Mouse (Mus musculus) MEL (cell line): ENCODE measurements at regions not wholly inside any gene's neighbourhood (a gene's known extent, or its start where the extent isn't known, plus 50 kb on each side); places are given as distances from the start of the nearest gene placed in this dataset.

Source experiments
- DNase-seq: peaks from one replicate; pipeline ENCODE4 v3.0.0; 2011; ENCODE audit warnings: low read depth, low spot score
- H3K27ac ChIP-seq: 2 replicates; pipeline ENCODE4 v1.5.1; 2012; ENCODE audit warnings: low read depth, mild to moderate bottlenecking, control low read depth, low read length, moderate library complexity; ENCODE audit not compliant: control insufficient read depth
- H3K27me3 ChIP-seq, 2 experiments: fragments of 150-350 bp in 1 of 2; sonication (generic) in 1 of 2; 2 replicates each; pipeline ENCODE4 v1.6.1; 2012; ENCODE audit warnings: low read length in 2 of 2, mild to moderate bottlenecking in 2 of 2, improper control_type of control experiment in 1 of 2, moderate library complexity in 1 of 2; ENCODE audit not compliant: insufficient read depth in 2 of 2, control insufficient read depth in 1 of 2
- H3K36me3 ChIP-seq, 2 experiments: 2 replicates each; pipeline ENCODE4 v1.6.1; 2012 to 2014; ENCODE audit warnings: low read length in 2 of 2, improper control_type of control experiment in 1 of 2, inconsistent platforms in 1 of 2, mild to moderate bottlenecking in 1 of 2; ENCODE audit not compliant: insufficient read depth in 2 of 2, control insufficient read depth in 1 of 2
- H3K4me1 ChIP-seq, 2 experiments: fragments of 150-350 bp in 1 of 2; sonication (generic) in 1 of 2; 2 replicates each; pipeline ENCODE4 v1.6.1; 2012; ENCODE audit warnings: low read length in 2 of 2, improper control_type of control experiment in 1 of 2, mild to moderate bottlenecking in 1 of 2; ENCODE audit not compliant: insufficient read depth in 2 of 2, control insufficient read depth in 1 of 2
- H3K4me3 ChIP-seq, 2 experiments: fragments of 150-350 bp in 1 of 2; sonication (generic) in 1 of 2; 2 replicates each; pipeline ENCODE4 v1.5.1; 2012; ENCODE audit warnings: low read depth in 2 of 2, low read length in 2 of 2, mild to moderate bottlenecking in 2 of 2, moderate library complexity in 2 of 2, control low read depth in 1 of 2, improper control_type of control experiment in 1 of 2; ENCODE audit not compliant: control insufficient read depth in 1 of 2, insufficient read depth in 1 of 2
- H3K79me2 ChIP-seq: 2 replicates; pipeline ENCODE4 v1.6.1; 2012; ENCODE audit warnings: mild to moderate bottlenecking, low read length, moderate library complexity; ENCODE audit not compliant: control insufficient read depth, poor library complexity, insufficient read depth
- H3K9ac ChIP-seq: 2 replicates; pipeline ENCODE4 v1.6.1; 2012; ENCODE audit warnings: low read depth, mild to moderate bottlenecking, control low read depth, low read length, moderate library complexity; ENCODE audit not compliant: control insufficient read depth, poor library complexity, severe bottlenecking
- H3K9me3 ChIP-seq: fragments of 150-350 bp; sonication (generic); replicated peaks from 2 replicates; pipeline ENCODE4 v1.6.1; 2012; ENCODE audit warnings: mild to moderate bottlenecking, low read length, improper control_type of control experiment, moderate library complexity; ENCODE audit not compliant: insufficient read depth
- CHD2 ChIP-seq: IDR thresholded peaks from 2 replicates; pipeline ENCODE4 v1.6.1; 2011; ENCODE audit warnings: low read length, improper control_type of control experiment
- CTCF ChIP-seq, 3 experiments: IDR thresholded peaks in 2 of 3; conservative IDR thresholded peaks in 1 of 3; 2 replicates each; pipeline ENCODE4 v1.5.1; 2011 to 2012; ENCODE audit warnings: low read length in 3 of 3, low read depth in 2 of 3, mild to moderate bottlenecking in 2 of 3, improper control_type of control experiment in 1 of 3, inconsistent platforms in 1 of 3, mixed read lengths in 1 of 3, moderate library complexity in 1 of 3; ENCODE audit not compliant: control insufficient read depth in 1 of 3, insufficient read depth in 1 of 3, poor library complexity in 1 of 3, severe bottlenecking in 1 of 3
- E2F4 ChIP-seq: IDR thresholded peaks from 2 replicates; pipeline ENCODE4 v1.6.1; 2011; ENCODE audit warnings: low read depth, low read length, improper control_type of control experiment, borderline replicate concordance
- GABPA ChIP-seq: IDR thresholded peaks from 2 replicates; pipeline ENCODE4 v1.6.1; 2012; ENCODE audit warnings: low read depth, mild to moderate bottlenecking, inconsistent platforms, low read length, improper control_type of control experiment, moderate library complexity
- GATA1 ChIP-seq: IDR thresholded peaks from 2 replicates; pipeline ENCODE4 v1.6.1; 2011; ENCODE audit warnings: low read depth, low read length, improper control_type of control experiment
- HCFC1 ChIP-seq: IDR thresholded peaks from 2 replicates; pipeline ENCODE4 v1.6.1; 2012; ENCODE audit warnings: low read depth, mild to moderate bottlenecking, inconsistent platforms, low read length, improper control_type of control experiment, moderate library complexity
- JUND ChIP-seq: IDR thresholded peaks from 2 replicates; pipeline ENCODE4 v1.6.1; 2011; ENCODE audit warnings: low read depth, mild to moderate bottlenecking, improper control_type of control experiment, low read length
- KAT2A ChIP-seq: conservative IDR thresholded peaks from 2 replicates; pipeline ENCODE4 v1.6.1; 2012; ENCODE audit warnings: low read depth, low read length, improper control_type of control experiment, inconsistent platforms
- MAFK ChIP-seq: IDR thresholded peaks from 2 replicates; pipeline ENCODE4 v1.6.1; 2011; ENCODE audit warnings: low read depth, mild to moderate bottlenecking, low read length, improper control_type of control experiment, borderline replicate concordance
- MAX ChIP-seq: IDR thresholded peaks from 2 replicates; pipeline ENCODE4 v1.6.1; 2011; ENCODE audit warnings: low read length, improper control_type of control experiment
- MAZ ChIP-seq: IDR thresholded peaks from 2 replicates; pipeline ENCODE4 v1.6.1; 2012; ENCODE audit warnings: low read depth, mild to moderate bottlenecking, inconsistent platforms, low read length, improper control_type of control experiment
- MEF2A ChIP-seq: IDR thresholded peaks from 2 replicates; pipeline ENCODE4 v1.6.1; 2014; ENCODE audit warnings: low read depth, mild to moderate bottlenecking, inconsistent platforms, low read length, improper control_type of control experiment; ENCODE audit not compliant: poor library complexity, insufficient replicate concordance, severe bottlenecking; ENCODE audit errors: extremely low read depth
- MXI1 ChIP-seq: IDR thresholded peaks from 2 replicates; pipeline ENCODE4 v1.6.1; 2011; ENCODE audit warnings: mild to moderate bottlenecking, low read depth, low read length, improper control_type of control experiment
- MYB ChIP-seq: IDR thresholded peaks from 2 replicates; pipeline ENCODE4 v1.6.1; 2011; ENCODE audit warnings: mild to moderate bottlenecking, low read depth, low read length, improper control_type of control experiment
- NELFE ChIP-seq: IDR thresholded peaks from 2 replicates; pipeline ENCODE4 v1.6.1; 2011; ENCODE audit warnings: low read depth, low read length, improper control_type of control experiment
- NRF1 ChIP-seq: IDR thresholded peaks from 2 replicates; pipeline ENCODE4 v1.6.1; 2014; ENCODE audit warnings: low read depth, mild to moderate bottlenecking, inconsistent platforms, low read length, improper control_type of control experiment, moderate library complexity; ENCODE audit not compliant: poor library complexity, insufficient read depth, severe bottlenecking
- POLR2A ChIP-seq, 2 experiments: IDR thresholded peaks; 2 replicates each; pipeline ENCODE4 v1.6.1; 2011 to 2012; ENCODE audit warnings: low read length in 2 of 2, mild to moderate bottlenecking in 2 of 2, control low read depth in 1 of 2, improper control_type of control experiment in 1 of 2, low read depth in 1 of 2, moderate library complexity in 1 of 2; ENCODE audit not compliant: control insufficient read depth in 1 of 2, insufficient read depth in 1 of 2, poor library complexity in 1 of 2
- POLR2AphosphoS2 ChIP-seq: IDR thresholded peaks from 2 replicates; pipeline ENCODE4 v1.6.1; 2011; ENCODE audit warnings: low read length, improper control_type of control experiment
- POLR2AphosphoS5 ChIP-seq: IDR thresholded peaks from 2 replicates; pipeline ENCODE4 v1.6.1; 2012; ENCODE audit warnings: low read depth, borderline replicate concordance, mild to moderate bottlenecking, inconsistent platforms, low read length, moderate library complexity, mixed read lengths
- RAD21 ChIP-seq: IDR thresholded peaks from 2 replicates; pipeline ENCODE4 v1.6.1; 2011; ENCODE audit warnings: mild to moderate bottlenecking, low read depth, low read length, improper control_type of control experiment
- RCOR1 ChIP-seq: IDR thresholded peaks from 2 replicates; pipeline ENCODE4 v1.6.1; 2012; ENCODE audit warnings: low read depth, mild to moderate bottlenecking, inconsistent platforms, low read length, improper control_type of control experiment
- SMC3 ChIP-seq: IDR thresholded peaks from 2 replicates; pipeline ENCODE4 v1.6.1; 2011; ENCODE audit warnings: low read depth, low read length, improper control_type of control experiment
- TAL1 ChIP-seq: IDR thresholded peaks from 2 replicates; pipeline ENCODE4 v1.6.1; 2012; ENCODE audit warnings: mild to moderate bottlenecking, inconsistent platforms, low read length, moderate library complexity, mixed read lengths
- TCF12 ChIP-seq: IDR thresholded peaks from 2 replicates; pipeline ENCODE4 v1.6.1; 2014; ENCODE audit warnings: low read depth, mild to moderate bottlenecking, inconsistent platforms, low read length, improper control_type of control experiment, moderate library complexity
- UBTF ChIP-seq: IDR thresholded peaks from 2 replicates; pipeline ENCODE4 v1.6.1; 2012; ENCODE audit warnings: low read depth, mild to moderate bottlenecking, inconsistent platforms, low read length, improper control_type of control experiment, moderate library complexity, borderline replicate concordance; ENCODE audit not compliant: insufficient read depth
- USF1 ChIP-seq: IDR thresholded peaks from 2 replicates; pipeline ENCODE4 v1.6.1; 2014; ENCODE audit warnings: low read depth, mild to moderate bottlenecking, inconsistent platforms, low read length, improper control_type of control experiment, moderate library complexity
- ZC3H11A ChIP-seq: IDR thresholded peaks from 2 replicates; pipeline ENCODE4 v1.6.1; 2012; ENCODE audit warnings: low read depth, mild to moderate bottlenecking, inconsistent platforms, low read length, improper control_type of control experiment

DNA sequence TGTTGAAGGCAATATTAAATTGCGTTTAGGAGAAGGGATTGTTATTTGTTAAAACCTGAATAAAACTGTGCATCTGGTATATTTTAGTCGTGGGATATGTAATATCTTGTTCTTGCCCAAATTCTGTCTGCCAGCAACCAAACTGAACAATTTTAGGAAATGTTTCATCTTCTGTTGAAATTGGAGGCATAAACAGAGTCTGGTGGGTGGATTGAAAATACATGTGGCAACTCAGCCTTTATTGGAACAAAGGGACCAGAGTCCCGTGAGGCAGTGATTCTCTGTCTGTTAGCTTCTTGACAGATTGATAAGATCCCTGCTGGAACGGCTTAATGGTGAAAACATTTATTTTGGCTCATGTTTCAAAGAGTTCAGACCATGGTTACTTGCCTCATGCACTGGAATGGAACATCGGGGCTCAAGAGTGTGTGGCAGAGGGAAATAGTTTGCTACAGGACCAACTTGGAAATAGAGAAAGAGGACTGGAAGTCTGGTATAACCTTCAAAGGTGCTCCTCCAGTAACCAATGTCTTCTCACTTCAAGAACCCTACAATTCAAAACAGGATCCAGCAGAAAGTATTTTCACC, 640.7 kb downstream of the Tox3 start:
- no peak for TF ChIP-seq ZC3H11A
- no peak for TF ChIP-seq SMC3
- TF ChIP-seq CHD2, result no peak
- TF ChIP-seq E2F4, result no peak
- no peak for TF ChIP-seq TCF12
- no peak for TF ChIP-seq USF1
- TF ChIP-seq RAD21, result no peak
- no peak for TF ChIP-seq MAFK
- no peak for TF ChIP-seq JUND
- TF ChIP-seq MYB, result no peak
- no peak for TF ChIP-seq MAX
- no peak for TF ChIP-seq NRF1

DNA sequence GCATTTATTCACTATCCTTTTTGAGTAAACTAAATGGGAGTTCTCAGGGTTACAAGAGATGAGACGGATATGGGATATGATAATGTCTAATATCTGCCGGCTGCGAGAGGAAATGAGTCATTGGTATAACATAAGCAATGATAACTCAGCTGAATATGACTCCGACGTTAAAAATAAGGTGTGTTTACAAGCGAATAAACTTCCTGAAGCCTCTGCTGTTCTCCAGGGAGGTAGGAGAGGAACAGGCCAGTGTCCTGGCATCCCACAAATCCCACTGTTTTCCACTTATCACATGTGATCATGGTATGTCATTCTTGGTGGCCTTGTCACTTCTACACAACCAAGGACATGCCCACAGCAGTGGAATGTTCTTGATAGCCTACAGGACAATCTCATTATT, 641.7 kb upstream of the Sall1 start:
- Histone ChIP-seq H3K27ac (no peak overlapping the region), H3K4me3 (no peak overlapping the region), H3K9me3 (no peaks in the 10 kb centered on the region), H3K9ac (no peak overlapping the region), H3K27me3 (no peaks in the 10 kb centered on the region), H3K4me1 (no peaks in the 10 kb centered on the region), H3K79me2 (no peaks in the 10 kb centered on the region), H3K36me3 (no peaks in the 10 kb centered on the region)
- DNase-seq, result no peak
- TF ChIP-seq NRF1 (no peak), HCFC1 (no peak), TAL1 (no peak), GABPA (no peak), RAD21 (no peak), MXI1 (no peak), MAZ (no peak), POLR2AphosphoS5 (no peak), UBTF (no peak), MEF2A (no peak), POLR2AphosphoS2 (no peak), KAT2A (no peak), POLR2A (IDR thresholded peaks at IDR 0.05; ENCODE audit: control insufficient read depth in 1 of 2, insufficient read depth in 1 of 2, low read depth in 1 of 2, low read length in 2 of 2, poor library complexity in 1 of 2) (no peak), JUND (no peak), MAFK (no peak), CTCF (IDR thresholded peaks at IDR 0.05 in 2 of 3, conservative IDR thresholded peaks at IDR 0.05 in 1 of 3; ENCODE audit: control insufficient read depth in 1 of 3, insufficient read depth in 1 of 3, low read depth in 2 of 3, low read length in 3 of 3, poor library complexity in 1 of 3, severe bottlenecking in 1 of 3) (no peak), GATA1 (no peak), NELFE (no peak), MAX (no peak), RCOR1 (no peak)
- TF ChIP-seq, all 39 proteins: peak for 0

More for the DNA sequence above, 640.7 kb downstream of the Tox3 start:
- no peaks in the 10 kb centered on the region for H3K27me3 ChIP-seq
- no peak for DNase-seq
- no peaks in the 10 kb centered on the region for H3K4me1 ChIP-seq
- H3K79me2 ChIP-seq, result no peaks in the 10 kb centered on the region
- no peaks in the 10 kb centered on the region for H3K36me3 ChIP-seq
- H3K27ac ChIP-seq, result no peak overlapping the region
- H3K9me3 ChIP-seq, result no peaks in the 10 kb centered on the region
- no peak overlapping the region for H3K4me3 ChIP-seq
- H3K9ac ChIP-seq, result no peak overlapping the region
